Mouse (Mus musculus) G1E (cell line): ENCODE measurements around the gene Nxpe5. TPM values are rescaled to one million over a fixed set of nuclear protein-coding genes. Genes with fewer than 3 reads are reported as not detected.

Experiments
- ATAC-seq: 2 replicates; pipeline ENCODE4 v1.8.0; 2016; ENCODE audit warnings: mild to moderate bottlenecking; ENCODE audit not compliant: insufficient number of reproducible peaks, poor library complexity, low FRiP score, severe bottlenecking; ENCODE audit errors: extremely low read depth
- DNase-seq: peaks from one replicate; pipeline ENCODE4 v3.0.0; 2012; ENCODE audit warnings: low spot score
- H3K27me3 ChIP-seq: 2 replicates; pipeline ENCODE4 v1.6.1; 2012; ENCODE audit warnings: mild to moderate bottlenecking, low read length, inconsistent platforms; ENCODE audit not compliant: insufficient read depth
- H3K36me3 ChIP-seq: replicated peaks from 2 replicates; pipeline ENCODE3; 2012; ENCODE audit warnings: mild to moderate bottlenecking, inconsistent platforms
- H3K4me1 ChIP-seq: 2 replicates; pipeline ENCODE4 v1.6.1; 2012; ENCODE audit warnings: low read depth, low read length, inconsistent platforms, mixed read lengths; ENCODE audit not compliant: insufficient read depth
- H3K4me3 ChIP-seq: 2 replicates; pipeline ENCODE4 v1.5.1; 2012; ENCODE audit warnings: low read depth, mild to moderate bottlenecking, inconsistent platforms, low read length, moderate library complexity, mixed read lengths
- H3K9me3 ChIP-seq: replicated peaks from 2 replicates; pipeline ENCODE4 v1.6.1; 2012; ENCODE audit warnings: inconsistent platforms
- CTCF ChIP-seq: IDR thresholded peaks from 2 replicates; pipeline ENCODE4 v1.5.1; 2012; ENCODE audit warnings: low read depth, low read length, inconsistent platforms, mixed read lengths
- GATA1 ChIP-seq: IDR thresholded peaks from 2 replicates; pipeline ENCODE4 v1.6.1; 2012; ENCODE audit warnings: borderline replicate concordance, low read length, inconsistent platforms, mixed read lengths
- GATA2 ChIP-seq: IDR thresholded peaks from 2 replicates; pipeline ENCODE4 v1.6.1; 2012; ENCODE audit warnings: low read depth, low read length, inconsistent platforms, borderline replicate concordance
- POLR2AphosphoS5 ChIP-seq: IDR thresholded peaks from 2 replicates; pipeline ENCODE4 v1.6.1; 2012; ENCODE audit warnings: low read depth, low read length, inconsistent platforms; ENCODE audit not compliant: insufficient replicate concordance
- TAL1 ChIP-seq: conservative IDR thresholded peaks from 2 replicates; pipeline ENCODE4 v1.6.1; 2012; ENCODE audit warnings: low read depth, low read length, inconsistent platforms, mixed read lengths
- polyA plus RNA-seq: library from polyadenylated mRNA; stranded (reverse); fragments of >175 nt; gene quantifications from 2 replicates; pipeline ENCODE4 v1.2.3, GENCODE M21; 2012
- total RNA-seq, 2 experiments: library from RNA; stranded (forward) in 1 of 2; stranded (reverse) in 1 of 2; fragments of 200-1000 nt in 1 of 2; fragments of >200 nt in 1 of 2; fragmentation: Nextera tagmentation in 1 of 2; gene quantifications; 2 replicates each; pipeline ENCODE4 v1.2.3; 2014 to 2017

Nxpe5 gene
- total RNA-seq (2014; fragmentation: Nextera tagmentation) (not detected in 2 replicates), total RNA-seq (2017) (0.12 and 0.38 TPM in 2 replicates), polyA plus RNA-seq (not detected in 2 replicates)

DNA sequence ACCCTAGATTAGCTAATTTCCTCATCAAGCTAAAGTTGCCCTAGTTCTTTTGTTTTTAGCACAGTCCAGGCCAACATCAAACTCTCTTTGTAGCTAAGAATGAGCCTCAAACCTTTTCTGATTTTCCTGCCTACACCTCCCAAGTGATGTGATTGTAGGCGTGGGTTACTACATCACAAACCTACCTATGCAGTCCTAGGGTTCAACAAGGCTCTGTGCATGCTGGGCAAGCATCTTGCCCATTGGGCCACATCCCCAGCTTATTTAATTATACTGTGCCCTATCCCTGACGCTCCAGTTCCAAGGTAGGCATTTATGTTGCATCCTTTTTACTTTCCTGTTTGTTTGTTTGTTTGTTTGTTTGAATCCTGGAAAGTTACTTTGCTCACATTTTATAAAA is at the start of gene Nxpe5:
TSS of gene Nxpe5 (plus strand) at position 199 of the 400 bp plus-strand sequence.
- Histone ChIP-seq H3K36me3 (no peaks in the 10 kb centered on the region), H3K27me3 (peaks cover 8% of the 10 kb centered on the region; the same call in 1 of the 2 replicates), H3K4me3 (no peak within 1 kb of the TSS), H3K9me3 (no peaks in the 10 kb centered on the region), H3K4me1 (peaks cover 3% of the 10 kb centered on the region; the same call in 1 of the 2 replicates)
- DNase-seq (no peak), ATAC-seq (no peak)
- TF ChIP-seq TAL1, result no peak
- TF ChIP-seq POLR2AphosphoS5, result no peak

DNA sequence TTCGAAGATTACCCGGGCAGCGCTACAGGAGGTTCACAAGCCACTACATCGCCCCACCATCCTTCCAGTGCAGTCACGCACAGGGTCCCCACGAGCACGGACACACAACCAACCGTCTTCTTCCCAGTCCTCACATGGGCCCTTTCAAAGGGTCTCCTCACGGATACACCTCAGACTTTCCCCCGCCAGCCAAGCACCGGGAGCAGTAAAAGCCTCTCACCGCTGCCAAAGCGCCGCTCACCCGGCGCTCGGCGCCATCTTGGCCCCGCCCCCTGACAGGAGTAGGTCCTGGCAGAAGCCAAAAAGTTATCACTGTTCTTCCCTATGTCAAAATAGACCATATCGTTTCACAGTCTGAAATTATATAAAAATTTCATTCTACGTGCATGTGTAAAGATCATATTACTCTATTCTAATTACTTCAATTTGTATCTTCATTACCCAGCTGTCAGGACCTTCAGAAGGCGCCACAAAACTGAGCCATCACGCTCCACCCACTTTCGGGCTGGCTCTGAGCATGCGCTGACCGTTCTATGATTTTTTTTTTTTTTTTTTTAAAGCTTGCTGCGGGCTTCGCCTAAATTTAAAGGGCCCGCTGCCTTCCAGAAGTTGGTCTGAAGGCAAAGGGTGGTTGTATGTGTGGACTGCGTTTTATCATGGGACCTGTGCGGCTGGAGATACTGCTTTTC is 38.6 kb upstream of the Nxpe5 start, which contains the start of the genes Taf6 and Cnpy4:
TSS of gene Taf6 (minus strand) at position 502 of the 689 bp plus-strand sequence.
TSS of gene Cnpy4 (plus strand) at position 536 of the 689 bp plus-strand sequence.
- Histone ChIP-seq H3K4me3 (peak within 1 kb of the TSS; percentile 87), H3K9me3 (no peaks in the 10 kb centered on the region), H3K36me3 (peaks cover 64% of the 10 kb centered on the region), H3K4me1 (peaks cover 27% of the 10 kb centered on the region), H3K27me3 (no peaks in the 10 kb centered on the region)
- DNase-seq (peak; percentile 75), ATAC-seq (peak; percentile 76)
- no peak for TF ChIP-seq CTCF
- TF ChIP-seq POLR2AphosphoS5, result no peak
- no peak for TF ChIP-seq GATA1
- TF ChIP-seq TAL1, result no peak
- TF ChIP-seq GATA2, result no peak

DNA sequence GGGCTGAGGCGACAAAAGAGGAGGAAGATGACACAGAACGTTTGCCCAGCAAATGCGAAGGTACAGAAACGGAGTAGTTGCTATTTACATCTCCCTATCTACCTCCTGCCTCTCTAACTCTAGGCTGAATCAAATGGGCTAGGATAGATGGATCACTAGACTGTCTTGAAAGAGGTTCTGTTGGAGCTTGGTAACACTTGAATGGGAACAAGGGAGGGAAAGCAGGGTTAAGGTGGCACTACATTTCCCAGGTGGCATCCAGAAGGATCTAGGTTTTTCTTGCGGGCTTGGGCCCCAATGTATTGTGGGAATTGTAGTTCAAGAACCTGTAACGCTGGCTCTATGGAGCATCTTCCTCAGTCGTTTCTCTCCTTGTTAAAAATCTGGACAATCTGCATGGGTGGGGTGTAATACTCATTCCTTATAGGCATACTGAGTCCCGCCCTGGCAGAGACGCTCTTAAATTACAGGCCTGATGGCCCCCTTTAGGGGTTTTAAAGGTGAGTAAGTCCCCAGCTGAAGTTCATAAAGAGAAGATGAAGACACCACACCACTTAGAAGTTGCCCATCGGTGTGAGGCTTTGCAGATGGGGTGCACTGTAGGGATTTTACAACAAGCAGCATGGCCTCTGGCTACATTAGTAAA is 37.9 kb upstream of the Nxpe5 start:
- TF ChIP-seq TAL1 (no peak), POLR2AphosphoS5 (no peak), GATA2 (no peak), CTCF (no peak), GATA1 (no peak)
- no peaks in the 10 kb centered on the region for H3K9me3 ChIP-seq
- peaks cover 64% of the 10 kb centered on the region for H3K36me3 ChIP-seq
- peak overlapping the region; percentile 87 for H3K4me3 ChIP-seq
- H3K27me3 ChIP-seq, result no peaks in the 10 kb centered on the region
- peaks cover 27% of the 10 kb centered on the region for H3K4me1 ChIP-seq
- DNase-seq (peak; percentile 40), ATAC-seq (peak; percentile 76)

DNA sequence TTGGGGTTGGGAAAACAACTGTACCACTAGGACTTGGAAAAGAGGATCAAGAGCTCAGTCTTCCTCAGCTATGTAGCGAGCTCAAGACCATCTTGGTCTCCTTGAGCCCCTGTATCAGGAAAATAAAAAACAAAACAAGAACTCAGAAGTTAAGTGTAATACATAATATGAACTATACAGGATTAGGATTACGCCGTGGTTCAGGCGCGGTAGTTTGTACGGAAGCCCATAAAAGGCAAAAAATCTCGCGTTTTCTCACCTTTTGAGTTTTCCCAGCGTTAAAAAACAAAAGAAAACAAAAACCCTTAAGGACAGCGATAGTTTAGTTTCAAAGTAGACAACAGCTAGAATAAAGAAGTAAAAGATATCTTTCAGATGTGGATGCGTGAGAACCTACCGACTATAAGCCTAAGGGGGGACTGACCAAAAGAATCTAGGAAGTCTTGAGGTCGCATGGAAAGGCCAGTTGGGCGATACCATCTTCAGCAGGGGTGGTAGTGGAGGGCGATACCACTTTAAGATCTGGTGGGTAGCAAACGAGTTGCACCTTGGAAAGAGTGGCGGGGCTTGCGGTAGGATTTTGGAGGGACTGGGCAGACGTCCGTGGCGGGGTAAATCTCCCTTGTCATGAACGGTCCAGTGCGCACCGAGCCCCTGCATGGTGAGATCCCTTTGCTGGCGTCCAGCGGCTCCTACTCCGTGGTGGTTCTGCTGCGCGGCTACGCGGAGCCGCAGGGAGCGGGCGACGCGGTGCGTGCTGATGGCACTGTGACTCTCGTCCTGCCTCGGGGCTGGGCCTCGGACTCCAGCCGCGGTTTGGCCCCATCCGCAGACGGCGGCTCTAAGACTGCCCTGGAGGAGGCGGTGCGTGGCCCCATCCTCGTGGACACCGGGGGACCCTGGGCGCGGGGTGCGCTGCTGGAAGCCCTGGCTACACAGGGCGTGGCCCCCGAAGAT is 31.6 kb upstream of the Nxpe5 start, which contains the start of gene Mblac1:
TSS of gene Mblac1 (plus strand) at position 544 of the 957 bp plus-strand sequence.
- Histone ChIP-seq H3K4me1 (peaks cover 20% of the 10 kb centered on the region), H3K4me3 (peak within 1 kb of the TSS; percentile 83), H3K27me3 (peaks cover 7% of the 10 kb centered on the region; the same call in 1 of the 2 replicates), H3K36me3 (peaks cover 45% of the 10 kb centered on the region), H3K9me3 (no peaks in the 10 kb centered on the region)
- ATAC-seq (peak; percentile 61), DNase-seq (peak; percentile 50)
- TF ChIP-seq TAL1 (no peak), POLR2AphosphoS5 (peak; percentile 53; the same call in 1 of the 2 replicates)

DNA sequence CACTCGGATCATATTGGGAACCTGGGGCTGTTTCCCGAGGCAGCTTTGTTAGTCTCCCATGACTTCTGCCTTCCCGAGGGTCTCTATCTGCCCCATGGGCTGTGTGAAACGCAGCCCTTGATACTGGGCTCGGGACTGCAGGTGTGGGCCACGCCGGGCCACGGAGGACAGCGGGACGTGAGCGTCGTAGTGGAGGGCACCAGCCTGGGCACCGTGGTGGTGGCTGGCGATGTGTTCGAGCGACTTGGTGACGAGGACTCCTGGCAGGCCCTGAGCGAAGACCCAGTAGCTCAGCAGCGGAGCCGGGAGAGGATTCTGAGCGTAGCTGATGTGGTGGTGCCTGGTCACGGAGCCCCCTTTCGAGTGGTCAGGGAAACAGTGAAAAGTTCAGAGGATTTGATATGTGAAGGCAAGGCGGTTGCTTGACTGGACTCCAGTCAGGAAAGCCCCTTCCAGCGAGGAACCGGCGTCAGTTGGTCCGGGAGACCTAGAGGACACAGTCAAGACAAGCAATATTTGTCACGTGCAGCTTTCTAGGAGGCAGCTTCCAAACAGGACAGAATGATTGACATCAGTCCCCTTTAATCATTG is 30.8 kb upstream of the Nxpe5 start:
- no peak for DNase-seq
- peak overlapping the region; percentile 83 for H3K4me3 ChIP-seq
- TF ChIP-seq GATA1 (no peak), GATA2 (no peak), POLR2AphosphoS5 (no peak), CTCF (no peak), TAL1 (no peak)
- H3K36me3 ChIP-seq, result peaks cover 40% of the 10 kb centered on the region
- peaks cover 20% of the 10 kb centered on the region for H3K4me1 ChIP-seq
- no peaks in the 10 kb centered on the region for H3K9me3 ChIP-seq
- ATAC-seq, result no peak
- H3K27me3 ChIP-seq, result peaks cover 7% of the 10 kb centered on the region; the same call in 1 of the 2 replicates

DNA sequence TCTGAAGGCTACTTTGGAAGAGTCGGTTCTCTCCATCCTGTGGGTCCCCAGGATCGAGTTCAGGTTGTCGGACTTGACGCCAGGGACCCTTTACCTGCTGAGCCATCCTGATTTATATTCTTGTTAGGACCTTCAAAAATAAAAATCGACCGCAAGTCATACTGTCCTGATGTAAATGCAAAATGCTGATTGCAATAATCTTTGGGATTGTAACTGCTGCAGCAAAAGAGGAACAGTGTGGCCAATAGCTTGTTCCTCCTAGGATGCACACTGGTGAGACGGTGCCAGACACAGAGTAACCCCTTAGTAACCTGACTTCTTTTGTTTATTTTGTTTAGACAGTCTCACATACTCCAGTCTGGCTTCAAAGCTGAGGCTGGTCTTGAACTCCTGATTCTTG is 30.2 kb upstream of the Nxpe5 start:
- TF ChIP-seq GATA1, result no peak
- TF ChIP-seq TAL1, result no peak
- no peak for TF ChIP-seq GATA2
- TF ChIP-seq POLR2AphosphoS5, result no peak
- TF ChIP-seq CTCF, result no peak
- 0 out of 2 replicates have a peak, but pooled peaks have one; percentile 11 for ATAC-seq

More for the DNA sequence above, 30.2 kb upstream of the Nxpe5 start:
- no peak for DNase-seq
- H3K27me3 ChIP-seq, result peaks cover 7% of the 10 kb centered on the region; the same call in 1 of the 2 replicates
- peaks cover 34% of the 10 kb centered on the region for H3K36me3 ChIP-seq
- peaks cover 20% of the 10 kb centered on the region for H3K4me1 ChIP-seq
- H3K9me3 ChIP-seq, result no peaks in the 10 kb centered on the region
- H3K4me3 ChIP-seq, result no peak overlapping the region
